Mouse (Mus musculus): Measurements from ENCODE around the gene Aldh4a1.

Aldh4a1 gene

DNA sequence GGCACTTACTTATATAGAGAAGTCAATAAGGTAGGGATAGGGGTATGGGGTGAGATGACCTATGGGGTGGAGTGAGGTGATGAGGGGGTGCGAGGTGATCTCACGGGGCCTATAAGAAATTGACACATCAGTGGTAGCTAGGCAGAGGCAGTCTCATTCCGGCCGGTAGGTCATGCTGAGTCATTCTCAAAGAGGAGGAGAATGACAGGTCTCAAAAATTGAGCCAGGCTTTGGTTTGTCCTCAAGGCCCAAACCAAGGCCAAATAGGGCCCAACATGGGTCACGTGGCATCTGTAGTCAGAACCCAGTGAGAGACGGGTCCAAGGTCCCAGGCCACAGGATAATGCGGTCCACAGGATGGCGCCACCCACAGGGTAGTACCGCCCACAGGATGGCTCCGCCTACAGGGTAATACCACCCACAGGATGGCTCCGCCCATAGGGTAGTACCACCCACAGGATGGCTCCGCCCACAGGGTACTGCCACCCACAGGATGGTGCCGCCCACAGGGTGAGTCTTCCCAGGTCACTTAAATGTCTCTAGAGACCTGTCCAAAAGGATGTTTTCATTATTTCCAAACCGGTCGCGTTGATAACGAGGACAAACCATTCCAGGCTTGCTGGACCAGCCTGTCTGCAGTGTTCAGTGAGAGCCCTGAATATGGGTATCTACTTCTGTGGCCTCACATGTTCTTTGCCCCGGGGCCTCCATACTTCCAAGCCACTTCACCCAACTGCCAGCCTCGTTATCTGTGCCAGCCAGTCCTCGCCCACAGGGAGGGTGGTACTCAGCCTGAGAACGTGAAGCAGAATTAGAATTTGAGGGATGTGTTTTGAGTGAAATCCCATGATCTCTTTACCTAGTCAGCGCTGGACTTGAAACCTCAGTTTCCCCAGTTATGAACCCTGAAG is 61.3 kb downstream of the Aldh4a1 start:
- no peak for DNase-seq

DNA sequence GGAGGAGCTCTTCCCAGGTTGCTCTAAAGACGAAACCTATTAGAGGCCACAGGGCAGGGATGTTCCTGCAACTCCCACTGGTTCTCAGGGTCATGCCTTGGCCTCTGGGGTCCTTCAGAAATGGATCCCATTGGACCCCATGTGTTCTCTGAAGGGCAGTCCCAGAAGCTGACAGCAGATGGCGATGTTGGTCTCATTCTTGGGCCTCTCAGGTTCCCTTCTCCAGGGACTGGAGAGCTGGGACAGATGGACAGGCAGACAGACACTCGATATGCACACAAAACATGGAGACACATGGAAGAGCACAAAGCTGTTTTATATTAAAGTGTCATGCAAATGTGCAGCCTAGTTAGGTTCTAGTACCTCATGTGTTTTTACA is 62.0 kb downstream of the Aldh4a1 start:
- peak; percentile 53 to 63 for DNase-seq

DNA sequence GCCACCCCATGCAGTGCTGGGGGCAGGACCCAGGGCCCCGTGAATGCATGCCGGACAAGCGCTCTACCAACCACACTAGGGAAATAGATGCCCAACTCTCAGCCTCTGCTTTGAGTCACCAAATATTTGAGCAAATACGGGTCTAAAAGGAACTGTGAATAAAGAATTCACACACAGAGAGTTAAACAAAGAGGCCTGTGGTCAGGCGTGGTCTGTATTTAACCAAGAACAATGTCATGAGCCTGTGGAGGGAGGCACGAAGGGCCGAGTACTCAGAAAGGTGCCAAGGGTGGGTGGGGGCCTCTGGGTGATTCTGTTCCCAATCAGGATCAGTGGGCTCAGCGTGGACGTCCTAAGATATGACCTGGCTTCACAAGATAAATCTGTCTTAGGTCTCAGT is 65.4 kb downstream of the Aldh4a1 start:
- DNase-seq, result no peak

DNA sequence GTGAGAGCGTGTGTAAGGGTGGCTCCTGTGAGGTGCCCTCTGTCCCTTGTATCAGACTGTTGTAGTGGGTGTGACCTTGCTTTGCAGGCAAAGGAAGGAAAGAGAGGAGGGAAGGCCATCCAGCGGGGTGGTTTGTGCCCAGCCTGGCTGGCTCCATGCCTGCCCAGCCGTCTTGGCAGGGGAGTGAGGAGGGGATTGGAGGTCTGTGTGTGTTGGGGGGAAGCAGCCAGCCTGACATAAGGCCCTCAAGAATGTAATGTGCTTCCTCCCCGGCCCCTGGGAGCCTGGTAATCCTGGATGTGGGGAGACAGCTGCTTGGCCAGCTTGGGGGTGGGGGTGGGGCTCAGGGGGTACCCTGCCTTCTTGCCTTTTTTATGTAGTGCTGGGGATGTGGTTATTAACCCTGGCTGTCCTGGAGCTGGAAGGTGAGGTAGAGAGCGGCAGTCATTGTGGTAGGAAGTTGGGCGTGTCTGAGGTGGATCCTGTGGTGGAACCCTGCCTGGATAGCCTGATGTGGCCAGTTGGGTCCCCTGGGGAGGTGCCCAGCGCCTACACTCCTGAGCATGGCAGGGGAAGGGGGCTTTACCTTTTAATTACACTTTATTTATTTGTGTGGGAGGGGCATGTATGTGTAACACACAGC is 67.1 kb downstream of the Aldh4a1 start:
- DNase-seq, result no peak

DNA sequence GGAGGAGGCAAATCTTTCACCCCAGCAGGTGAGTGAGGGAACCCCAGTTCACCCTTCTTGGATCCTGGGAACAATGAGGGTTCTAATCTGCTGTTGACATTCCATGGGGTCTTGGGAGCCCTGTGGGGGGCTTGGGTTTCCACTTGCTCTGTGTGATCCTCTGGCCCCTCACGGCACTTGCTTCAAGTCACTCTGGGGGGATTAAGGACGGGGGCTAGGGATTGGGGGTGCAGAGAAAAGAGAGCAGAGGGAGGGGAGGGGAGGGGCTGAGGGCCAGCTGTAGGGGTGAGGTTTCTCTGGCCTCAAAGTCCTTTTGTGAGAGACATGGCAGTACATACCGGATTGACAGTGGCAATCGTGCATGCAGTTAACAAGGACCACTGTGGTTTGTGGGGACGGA is 70.6 kb downstream of the Aldh4a1 start:
- DNase-seq, result no peak

DNA sequence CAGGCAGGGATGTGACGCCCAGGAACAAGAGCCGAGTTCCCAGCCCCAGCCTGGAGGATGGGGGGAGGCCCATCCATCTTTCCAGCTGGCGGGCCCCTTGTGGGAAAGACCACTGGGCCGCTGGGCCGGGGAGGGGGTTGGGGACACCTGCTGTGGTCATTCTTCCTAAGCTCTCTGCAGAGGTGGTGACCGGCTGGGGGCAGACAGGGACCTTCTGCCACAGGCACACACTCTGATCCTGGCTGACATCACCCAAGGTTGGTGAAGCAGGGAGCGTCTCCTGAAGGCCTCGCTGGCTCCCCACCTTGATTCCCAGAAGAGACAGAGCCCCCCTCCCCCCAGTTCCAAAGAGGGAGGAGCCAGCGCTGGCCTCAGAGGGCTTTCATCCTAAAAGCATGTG is 75.1 kb downstream of the Aldh4a1 start:
- no peak for DNase-seq

DNA sequence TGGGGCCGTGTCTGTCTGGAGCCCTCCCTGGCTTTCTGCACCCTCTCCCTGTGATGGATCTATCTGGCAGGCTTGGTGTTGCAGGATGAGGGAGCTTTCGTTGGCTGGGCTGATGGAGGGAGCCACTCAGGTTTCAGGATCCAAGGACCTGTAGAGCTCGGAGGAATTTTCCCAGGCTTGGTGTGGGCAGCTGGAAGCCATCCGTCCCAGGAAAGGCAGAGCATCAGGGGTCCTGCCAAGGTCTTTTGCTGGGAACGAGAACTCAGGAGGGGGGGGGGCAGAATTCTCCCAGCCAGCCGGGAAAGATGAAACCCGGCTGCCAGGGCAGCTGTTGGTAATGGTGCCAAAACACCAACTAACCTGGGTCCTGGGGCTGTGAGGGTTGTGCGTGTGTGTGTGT is 75.9 kb downstream of the Aldh4a1 start:
- DNase-seq, result no peak

Measured in B cell, adult 2 months (primary cell).